Mouse (Mus musculus): ENCODE results near the gene Taf13.

The Taf13 gene

DNA sequence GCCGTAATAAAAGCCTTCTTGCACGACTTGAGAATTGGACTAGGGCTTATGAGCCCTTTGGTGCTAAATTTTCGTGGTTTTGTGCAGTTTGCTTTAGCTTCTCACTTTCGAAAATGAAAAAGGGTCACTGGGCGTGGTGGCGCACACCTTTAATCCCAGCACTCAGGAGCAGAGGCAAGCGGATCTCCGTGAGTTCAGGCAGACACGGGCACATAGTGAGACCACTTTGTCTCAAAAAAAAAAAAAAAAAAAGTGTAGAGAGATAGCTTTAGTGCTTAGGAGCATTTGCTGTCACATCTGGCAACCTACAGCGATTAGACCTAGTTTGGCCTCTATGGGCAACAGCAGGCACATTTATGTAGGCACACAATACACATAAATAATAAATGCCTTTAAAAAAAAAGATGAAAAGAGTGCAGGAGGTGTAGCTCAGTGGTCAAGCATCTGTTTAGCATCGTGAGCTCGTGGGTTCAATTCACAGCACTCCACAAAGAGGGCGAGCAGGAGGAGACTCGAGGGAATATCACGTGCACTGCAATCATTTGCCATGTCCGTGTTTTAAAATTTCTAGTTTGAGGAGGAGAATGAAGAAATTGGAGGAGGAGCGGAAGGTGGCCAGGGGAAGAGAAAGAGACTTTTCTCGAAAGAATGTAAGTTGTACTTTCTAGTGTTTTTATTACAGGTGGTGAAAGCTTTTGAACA is 962 bp downstream of the Taf13 start:
- no peak for DNase-seq (ENCODE audit: low spot score in 2 of 2)

DNA sequence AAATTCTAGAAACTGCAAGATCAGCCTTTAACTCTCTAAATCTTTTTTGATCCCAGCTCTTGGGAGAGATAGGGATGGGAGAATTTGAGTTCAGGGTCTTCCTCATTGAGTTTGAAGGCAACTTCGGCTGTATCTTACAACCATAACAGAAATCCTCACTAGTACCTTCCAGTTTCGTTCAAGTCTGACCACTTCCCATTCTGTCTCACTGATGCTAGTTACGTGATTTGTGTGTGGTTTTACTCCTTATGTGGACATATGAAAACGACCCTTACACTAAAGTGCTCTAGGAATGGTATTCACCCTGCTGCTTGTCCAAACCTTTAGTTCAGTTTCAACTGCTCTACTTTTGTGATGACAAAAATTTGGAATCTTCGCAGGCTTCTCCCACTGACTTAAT is 2.5 kb downstream of the Taf13 start:
- DNase-seq (ENCODE audit: low spot score in 2 of 2) = no peak

DNA sequence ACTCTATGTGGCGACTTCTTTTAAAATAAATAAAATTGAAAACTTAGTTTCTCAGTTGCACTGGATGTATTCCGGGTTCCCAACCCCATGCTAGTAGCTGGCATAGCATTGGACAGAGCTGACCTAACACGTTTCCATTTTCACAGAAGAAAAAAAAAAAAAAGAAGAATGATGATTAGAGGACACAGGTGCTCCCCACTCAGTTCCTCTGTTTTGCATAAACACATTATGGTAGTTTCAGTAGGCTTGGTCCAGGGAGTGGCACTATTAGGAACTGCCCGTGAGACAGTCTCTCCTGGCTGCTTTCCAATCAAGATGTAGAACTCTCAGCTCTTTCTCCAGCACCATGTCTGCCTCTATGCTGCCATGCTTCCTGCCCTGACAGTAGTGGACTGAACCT is 13.1 kb downstream of the Taf13 start:
- no peak for DNase-seq (ENCODE audit: low spot score in 2 of 2)

DNA sequence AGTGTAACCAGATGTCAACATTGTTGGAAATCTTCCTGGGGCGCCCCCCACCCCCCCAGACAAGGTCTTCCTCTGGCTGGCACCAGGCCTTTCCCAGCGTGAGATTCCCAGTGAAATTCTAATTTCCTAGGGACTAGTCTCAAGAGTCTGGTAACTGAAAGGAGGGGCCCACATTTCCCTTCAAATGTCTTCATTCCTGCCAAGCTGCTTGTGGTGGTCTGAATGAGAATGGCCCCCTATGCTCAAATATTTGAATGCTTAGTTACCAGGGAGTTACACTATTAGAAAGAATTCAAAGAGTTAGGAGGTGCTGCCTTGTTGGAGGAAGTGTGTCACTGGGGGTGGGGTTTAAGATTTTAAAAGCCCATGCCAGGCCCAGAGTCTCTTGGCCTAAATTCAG is 16.9 kb downstream of the Taf13 start:
- DNase-seq (ENCODE audit: low spot score in 2 of 2) = no peak

DNA sequence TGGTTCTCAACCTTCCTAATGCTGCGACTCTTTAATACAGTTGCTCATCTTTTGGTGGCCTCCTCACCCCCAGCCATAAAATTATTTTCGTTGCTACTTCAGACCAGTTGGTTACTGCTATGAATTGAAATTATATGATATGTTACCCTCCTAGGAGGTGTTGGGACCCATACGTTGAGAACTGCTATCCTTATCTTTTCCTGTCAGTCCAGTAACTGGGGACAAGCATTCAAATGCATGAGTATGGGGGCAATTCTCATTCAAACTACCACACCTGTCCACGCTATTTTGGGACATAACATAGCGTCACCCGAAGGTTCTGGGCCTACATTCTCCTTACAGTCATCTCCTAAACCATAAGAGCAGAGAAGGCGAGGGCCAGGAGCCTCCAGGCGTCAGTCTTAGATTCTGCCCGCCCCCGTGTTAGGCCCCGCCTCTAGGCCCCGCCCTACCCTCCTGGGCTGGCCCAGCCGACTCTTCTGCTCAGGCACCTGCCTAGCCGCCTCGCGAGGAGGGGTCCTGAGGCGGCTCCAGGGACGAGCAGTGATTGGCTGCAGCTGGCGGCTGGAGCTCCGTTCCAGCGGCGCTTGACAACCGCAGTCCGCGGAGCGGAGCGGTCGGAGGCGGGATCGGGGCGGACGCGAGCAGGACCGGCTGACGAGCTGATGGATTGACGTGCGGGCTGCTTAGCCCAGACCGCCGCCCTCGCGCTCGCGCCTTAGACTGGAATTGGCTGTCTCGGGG is 19.5 kb downstream of the Taf13 start, which contains the start of gene Wdr47:
Gene Wdr47 (plus strand): TSS at position 494 of the 744 bp plus-strand sequence.
- DNase-seq (ENCODE audit: low spot score in 2 of 2) = peak; percentile 95 to 96

DNA sequence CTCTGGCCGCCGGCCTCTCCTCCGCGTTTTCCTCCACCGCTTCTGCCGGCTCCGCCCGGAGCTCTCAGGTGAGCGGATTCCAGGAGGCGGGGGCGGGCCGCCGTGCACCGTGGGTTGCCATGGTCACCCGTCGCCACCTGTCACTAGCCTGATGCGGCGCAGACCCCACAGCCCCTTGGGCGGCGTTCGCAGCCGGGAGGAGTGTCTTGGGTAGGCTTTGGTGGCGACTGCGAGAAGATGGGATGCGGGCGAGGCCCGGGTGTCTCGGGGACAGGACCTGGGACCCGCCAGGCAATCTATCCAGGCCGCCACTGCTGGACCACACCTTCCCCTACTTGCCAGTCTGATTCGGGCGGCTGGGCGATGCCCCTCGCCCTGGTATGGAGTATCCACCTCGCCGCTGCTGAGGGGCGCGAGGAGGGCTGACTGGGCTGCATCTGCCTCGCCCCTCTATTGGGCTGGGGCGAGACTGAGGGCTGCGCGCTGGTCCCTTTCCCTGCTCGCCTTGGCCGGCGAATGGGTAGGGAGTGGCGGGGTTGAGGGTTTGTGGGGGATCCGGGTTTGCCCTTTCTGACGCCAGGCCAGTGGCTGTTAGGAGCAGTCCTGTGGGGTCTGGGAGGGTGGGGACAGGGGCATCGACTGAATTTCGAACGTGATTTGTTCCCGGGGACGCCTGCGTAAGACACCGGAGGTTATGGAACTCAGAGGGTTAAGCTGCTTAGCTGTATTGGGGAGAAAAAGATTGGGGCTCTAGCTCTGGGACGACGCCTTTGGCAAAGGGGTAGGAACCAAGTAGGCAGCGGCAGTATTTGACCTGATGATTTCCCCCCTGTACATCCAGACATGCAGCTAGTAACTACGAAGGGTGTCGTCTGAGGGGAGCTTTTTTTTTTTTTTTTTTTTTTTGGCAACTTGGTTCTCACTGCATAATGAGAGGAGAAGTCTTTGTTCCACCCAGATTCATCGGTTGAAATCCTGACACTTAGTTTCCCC is 20.3 kb downstream of the Taf13 start:
- no peak for DNase-seq (ENCODE audit: low spot score in 2 of 2)

DNA sequence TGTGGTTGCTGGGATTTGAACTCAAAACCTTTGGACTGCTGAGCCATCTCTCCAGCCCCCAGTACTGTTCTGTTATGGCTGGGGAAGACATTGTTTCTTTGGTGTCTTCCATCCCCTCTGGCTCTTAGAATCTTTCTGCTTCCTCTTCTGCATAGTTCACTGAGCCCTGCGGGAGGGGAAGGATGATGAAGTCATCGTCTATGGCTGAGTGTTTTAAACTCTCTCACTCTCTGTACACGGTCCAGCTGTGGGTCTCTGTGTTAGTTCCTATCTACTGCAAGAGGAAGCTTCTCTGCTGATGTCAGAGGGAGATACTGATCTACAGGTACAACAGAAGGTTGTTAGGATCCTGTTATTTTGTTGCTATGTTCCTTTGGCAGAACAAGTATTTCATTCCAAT is 37.4 kb downstream of the Taf13 start:
- no peak for DNase-seq (ENCODE audit: low spot score in 2 of 2)
